In the genomic region with DNA sequence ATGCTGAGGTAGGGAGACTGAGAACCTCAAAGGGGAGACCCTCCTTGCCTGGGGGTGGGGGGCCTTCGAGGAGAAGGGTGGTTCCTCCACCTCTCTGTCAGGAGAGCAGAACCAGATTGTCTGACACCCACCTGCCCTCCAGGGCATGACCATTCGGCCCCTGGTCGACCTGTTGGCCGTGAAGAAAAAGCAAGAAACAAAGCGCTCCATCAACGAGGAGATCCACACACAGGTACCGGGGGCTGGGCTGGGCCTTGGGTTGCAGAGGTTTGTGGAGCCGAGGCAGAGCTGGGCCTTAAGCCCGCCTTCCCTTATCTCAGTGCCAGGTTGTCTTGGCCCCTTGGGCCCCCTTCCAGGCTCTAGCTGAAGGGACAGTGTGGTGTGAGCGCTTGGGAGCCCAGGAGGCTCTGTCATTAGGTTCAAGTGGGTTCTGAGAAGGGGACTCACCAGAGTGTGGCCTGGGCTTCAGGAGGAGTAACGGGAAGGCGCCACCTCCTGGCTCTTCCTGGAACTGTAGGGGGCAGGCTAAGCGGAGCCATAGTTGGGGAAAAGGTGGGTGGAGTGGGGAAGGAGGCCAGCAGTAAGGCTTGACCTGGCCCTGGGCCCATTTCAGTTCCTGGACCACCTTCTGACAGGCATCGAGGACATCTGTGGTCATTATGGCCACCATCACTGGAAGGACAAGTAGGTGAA, we compare ENCODE assay signal across 9 mouse cellular contexts. TPM values are rescaled to one million over a fixed set of nuclear protein-coding genes. Genes with fewer than 3 reads are reported as not detected.
DNase-seq lines count a peak whose midpoint lies in the region; ATAC-seq and TF ChIP-seq lines count a peak whose summit lies in the region.
"Had no signal": no experiment of that assay in that cellular context is flagged by ENCODE, and none has a peak within 500 bp of the region (broad histone marks: within the 10 kb centered on the region; RNA-seq: fewer than 3 reads in every experiment).

No protein-coding gene starts in this region.

- ATAC-seq in forebrain, embryonic 11.5 days (replicated peaks; ENCODE audit: low FRiP score), result no peak
- no peak for ATAC-seq in forebrain, embryonic 13.5 days
- ATAC-seq in heart, embryonic 15.5 days (replicated peaks; ENCODE audit: insufficient number of reproducible peaks, insufficient read depth, low FRiP score, low read depth), result 0 out of 2 replicates have a peak, but pooled peaks have one; percentile 6
- peak; percentile 24 for ATAC-seq in liver, embryonic 14.5 days (ENCODE audit: insufficient read depth)
- ATAC-seq: Patski had no signal

- H3K36me3 ChIP-seq in forebrain, embryonic 11.5 days (ENCODE audit: control insufficient read depth, insufficient read depth, low read length), result no peaks in the 10 kb centered on the region
- H3K36me3 ChIP-seq in forebrain, embryonic 13.5 days (ENCODE audit: poor library complexity, severe bottlenecking), result peaks cover 59% of the 10 kb centered on the region
- peaks cover 39% of the 10 kb centered on the region; the same call in 1 of the 2 replicates for H3K36me3 ChIP-seq in heart, embryonic 15.5 days
- no peaks in the 10 kb centered on the region; the same call in 1 of the 2 replicates for H3K36me3 ChIP-seq in liver, embryonic 14.5 days (replicated peaks; ENCODE audit: control insufficient read depth, insufficient read depth, low read depth)

- DNase-seq in forebrain, embryonic 11.5 days (ENCODE audit: low spot score), result peak; percentile 77
- DNase-seq in right cerebral cortex, adult 2 months (ENCODE audit: low spot score in 2 of 2), result peak; percentile 45 to 60
- DNase-seq in right cerebral cortex, postnatal 36 days (ENCODE audit: low spot score in 2 of 2), result no peak
- peak; percentile 89 to 95 for DNase-seq in cerebellum, postnatal 10 days
- DNase-seq in liver, embryonic 14.5 days (ENCODE audit: low read depth in 3 of 3, low spot score in 3 of 3), result no peak
- peak; percentile 69 to 88 for DNase-seq in spleen, postnatal 4 days (ENCODE audit: low spot score in 2 of 2)

- no peak overlapping the region for H3K4me3 ChIP-seq in forebrain, embryonic 11.5 days (ENCODE audit: low read depth, low read length)
- no peak overlapping the region for H3K4me3 ChIP-seq in forebrain, embryonic 13.5 days
- H3K4me3 ChIP-seq in heart, embryonic 15.5 days, result no peak overlapping the region
- H3K4me3 ChIP-seq in liver, embryonic 14.5 days (ENCODE audit: insufficient read depth in 1 of 2, low read depth in 2 of 2, low read length in 2 of 2), result no peak overlapping the region

- peak; percentile 94 for TF ChIP-seq CTCF in liver, embryonic 14.5 days (IDR thresholded peaks at IDR 0.05; ENCODE audit: low read depth)

- H3K9me3 ChIP-seq in forebrain, embryonic 11.5 days (ENCODE audit: control insufficient read depth, low read length), result no peaks in the 10 kb centered on the region
- H3K9me3 ChIP-seq in forebrain, embryonic 13.5 days (replicated peaks), result no peaks in the 10 kb centered on the region
- H3K9me3 ChIP-seq in heart, embryonic 15.5 days (replicated peaks), result no peaks in the 10 kb centered on the region
- H3K9me3 ChIP-seq in liver, embryonic 14.5 days (ENCODE audit: control insufficient read depth, low read length), result no peaks in the 10 kb centered on the region

- no peaks in the 10 kb centered on the region for H3K4me1 ChIP-seq in forebrain, embryonic 11.5 days (replicated peaks; ENCODE audit: control insufficient read depth, insufficient read depth, low read length)
- no peaks in the 10 kb centered on the region for H3K4me1 ChIP-seq in forebrain, embryonic 13.5 days
- peaks cover 6% of the 10 kb centered on the region for H3K4me1 ChIP-seq in heart, embryonic 15.5 days (replicated peaks)
- no peaks in the 10 kb centered on the region for H3K4me1 ChIP-seq in liver, embryonic 14.5 days (replicated peaks; ENCODE audit: control insufficient read depth in 2 of 2, insufficient read depth in 2 of 2, low read length in 1 of 2)

- WGBS in forebrain, embryonic 11.5 days, result 69% methylated on average over 14 of the region's 14 CpGs
- 66% methylated on average over 14 of the region's 14 CpGs for WGBS in forebrain, embryonic 13.5 days
- WGBS in heart, embryonic 15.5 days, result 57% methylated on average over 14 of the region's 14 CpGs
- 44% methylated on average over 14 of the region's 14 CpGs for WGBS in liver, embryonic 14.5 days (ENCODE audit: insufficient replicate concordance)

- no peak for TF ChIP-seq EP300 in liver, embryonic 14.5 days (IDR thresholded peaks at IDR 0.05; ENCODE audit: low read depth)

- H3K4me2 ChIP-seq in forebrain, embryonic 11.5 days (ENCODE audit: low read depth, low read length, severe bottlenecking), result no peak overlapping the region
- H3K4me2 ChIP-seq in forebrain, embryonic 13.5 days, result no peak overlapping the region
- no peak overlapping the region for H3K4me2 ChIP-seq in heart, embryonic 15.5 days
- H3K4me2 ChIP-seq in liver, embryonic 14.5 days (ENCODE audit: low read depth), result no peak overlapping the region

- H3K27ac ChIP-seq in forebrain, embryonic 11.5 days (ENCODE audit: low read depth, low read length), result no peak overlapping the region
- H3K27ac ChIP-seq in forebrain, embryonic 13.5 days, result no peak overlapping the region
- H3K27ac ChIP-seq in heart, embryonic 15.5 days, result no peak overlapping the region
- no peak overlapping the region for H3K27ac ChIP-seq in liver, embryonic 14.5 days

- no peak overlapping the region for H3K9ac ChIP-seq in forebrain, embryonic 11.5 days (ENCODE audit: low read length)
- H3K9ac ChIP-seq in forebrain, embryonic 13.5 days, result no peak overlapping the region
- H3K9ac ChIP-seq in heart, embryonic 15.5 days, result no peak overlapping the region
- H3K9ac ChIP-seq in liver, embryonic 14.5 days (replicated peaks), result no peak overlapping the region

- H3K27me3 ChIP-seq in forebrain, embryonic 11.5 days (ENCODE audit: control insufficient read depth, insufficient read depth, low read length), result no peaks in the 10 kb centered on the region
- no peaks in the 10 kb centered on the region for H3K27me3 ChIP-seq in forebrain, embryonic 13.5 days
- H3K27me3 ChIP-seq in heart, embryonic 15.5 days, result no peaks in the 10 kb centered on the region
- no peaks in the 10 kb centered on the region for H3K27me3 ChIP-seq in liver, embryonic 14.5 days (ENCODE audit: control insufficient read depth, insufficient read depth, low read length)
- H3K27me3 ChIP-seq: Patski had no signal

RNA-seq across cellular contexts. Expression of a gene that starts 50.0 kb away (rescaled TPM):
- polyA plus RNA-seq in forebrain, embryonic 11.5 days (2014; fragmentation: Nextera tagmentation; extraction: Ambion mirVana), result 7.4 and 9.4 TPM in 2 replicates
- polyA plus RNA-seq in forebrain, embryonic 13.5 days (2015; fragmentation: Nextera tagmentation; extraction: Ambion mirVana), result 5.6 and 7.3 TPM in 2 replicates
- 6.6 and 8.2 TPM in 2 replicates for polyA plus RNA-seq in heart, embryonic 15.5 days (2015; fragmentation: Nextera tagmentation; extraction: Ambion mirVana)
- 6.7 and 7.6 TPM in 2 replicates for polyA plus RNA-seq in liver, embryonic 14.5 days (2012; rRNA removed)
- 2.1 and 2.3 TPM in 2 replicates for polyA plus RNA-seq in liver, embryonic 14.5 days (2014; fragmentation: Nextera tagmentation; extraction: Ambion mirVana)

Comparison
In these comparisons a context has a peak if more than half of its experiments do, and no peak if none do; other contexts are left out.
1. DNase-seq: peak in forebrain, embryonic 11.5 days (single experiment), right cerebral cortex, adult 2 months (2 of 2), cerebellum, postnatal 10 days (2 of 2) and spleen, postnatal 4 days (2 of 2); none in right cerebral cortex, postnatal 36 days (0 of 2) and liver, embryonic 14.5 days (0 of 3).
2. ATAC-seq: peak in heart, embryonic 15.5 days (single experiment) and liver, embryonic 14.5 days (single experiment); none in forebrain, embryonic 11.5 days (single experiment) and forebrain, embryonic 13.5 days (single experiment).